Mouse (Mus musculus) mature B cell (primary cell): ENCODE measurements around the gene Fam171a1.

Experiments
- in situ Hi-C: fragments of 300-500 bp; cut with MboI; formaldehyde crosslinking; loops from 2 replicates; pipeline ENCODE4 v1.14.3; 2019

The Fam171a1 gene

GRCm38 (mm10) chr2:3138308-3138707 is 24.3 kb downstream of the Fam171a1 start:
- in situ Hi-C loops: no loop called here

GRCm38 (mm10) chr2:3139065-3139464 is 25.0 kb downstream of the Fam171a1 start:
- in situ Hi-C loops: no loop called here

DNA sequence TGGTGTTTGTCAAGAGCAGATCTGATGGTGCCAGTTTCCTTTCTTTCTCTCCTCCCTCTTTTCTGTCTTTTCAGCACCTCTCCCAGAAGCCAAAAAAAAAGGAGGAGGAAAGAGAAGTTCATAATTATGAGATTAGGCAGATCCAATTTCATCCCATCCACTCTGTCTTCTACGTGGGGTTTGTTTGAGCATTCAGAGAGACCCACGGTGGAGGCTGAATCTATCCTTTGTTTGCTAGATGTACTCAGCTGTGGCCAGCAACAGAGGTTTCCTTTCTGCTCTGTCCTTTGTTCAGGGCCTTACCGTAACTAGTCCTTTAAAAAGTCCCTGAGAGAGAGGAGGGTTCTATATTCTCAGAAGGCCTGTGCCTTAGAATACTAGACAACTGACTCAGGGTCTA is 25.6 kb downstream of the Fam171a1 start:
- in situ Hi-C loops: no loop called here

GRCm38 (mm10) chr2:3140585-3140984 is 26.6 kb downstream of the Fam171a1 start:
- in situ Hi-C loops: no loop called here

DNA sequence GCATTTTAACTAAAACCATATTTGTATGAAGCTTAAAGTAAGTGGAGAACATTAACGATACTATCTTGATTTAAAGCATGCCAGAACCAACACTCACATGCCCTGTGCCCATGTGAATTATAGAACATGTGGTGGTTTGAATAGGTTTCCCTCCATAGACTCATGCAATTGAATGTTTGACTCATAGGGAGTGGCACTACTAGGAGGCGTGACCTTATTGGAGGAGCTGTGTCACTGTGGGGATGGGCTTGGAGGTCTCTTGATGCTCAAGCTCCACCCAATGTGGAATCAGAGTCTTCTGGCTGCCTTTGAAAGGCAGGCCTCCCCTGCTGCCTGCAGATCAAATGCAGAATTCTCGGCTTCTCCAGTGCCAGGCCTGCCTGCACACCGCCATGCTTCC is 27.8 kb downstream of the Fam171a1 start:
- in situ Hi-C loops: no loop called here

GRCm38 (mm10) chr2:3144291-3144690 is 30.3 kb downstream of the Fam171a1 start:
- in situ Hi-C loops: no loop called here

- in situ Hi-C loops: no loop called here
Observed at GRCm38 (mm10) chr2:3147550-3148157, 33.6 kb downstream of the Fam171a1 start.

DNA sequence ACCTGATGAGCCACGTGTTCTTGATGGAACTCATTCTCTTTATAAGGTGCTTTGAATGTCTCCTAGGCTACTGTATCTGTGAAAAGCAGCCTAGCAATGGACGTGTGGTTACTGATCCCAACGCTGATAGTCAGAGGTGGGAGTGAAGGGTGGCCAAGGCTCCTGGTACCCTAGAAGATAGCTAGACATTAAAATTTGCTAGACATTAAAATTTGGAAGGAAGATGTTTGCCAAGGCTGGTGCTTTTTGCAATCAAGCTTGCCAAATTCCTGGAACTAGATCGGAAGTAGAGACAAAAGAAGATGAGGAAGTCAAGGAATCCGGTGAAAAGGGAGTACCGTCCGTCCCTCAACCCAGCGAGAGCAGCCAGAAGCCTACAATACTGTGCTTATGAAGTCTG is 34.7 kb downstream of the Fam171a1 start:
- in situ Hi-C loops: no loop called here

GRCm38 (mm10) chr2:3150324-3150723 is 36.3 kb downstream of the Fam171a1 start:
- in situ Hi-C loops: no loop called here

DNA sequence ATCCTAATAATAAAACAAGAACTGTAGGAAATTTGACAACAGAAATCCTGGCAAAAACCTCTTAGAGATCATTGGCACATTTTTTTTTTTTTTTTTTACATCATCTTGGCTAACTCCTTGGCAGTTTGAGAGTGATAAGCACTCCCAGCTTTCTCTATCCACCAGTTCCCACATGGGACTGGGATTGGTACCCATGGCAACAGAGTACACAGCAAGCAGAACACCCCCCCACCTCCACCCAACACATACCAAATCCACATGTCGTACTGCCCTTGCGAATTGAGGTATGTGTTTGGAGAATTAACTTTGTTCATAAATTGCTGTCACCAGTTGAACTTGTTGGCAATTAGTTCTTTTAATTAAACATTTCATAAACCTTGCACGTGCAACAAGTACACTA is 37.3 kb downstream of the Fam171a1 start:
- in situ Hi-C loops: no loop called here

GRCm38 (mm10) chr2:3154091-3154665 is 40.2 kb downstream of the Fam171a1 start:
- in situ Hi-C loops: no loop called here

DNA sequence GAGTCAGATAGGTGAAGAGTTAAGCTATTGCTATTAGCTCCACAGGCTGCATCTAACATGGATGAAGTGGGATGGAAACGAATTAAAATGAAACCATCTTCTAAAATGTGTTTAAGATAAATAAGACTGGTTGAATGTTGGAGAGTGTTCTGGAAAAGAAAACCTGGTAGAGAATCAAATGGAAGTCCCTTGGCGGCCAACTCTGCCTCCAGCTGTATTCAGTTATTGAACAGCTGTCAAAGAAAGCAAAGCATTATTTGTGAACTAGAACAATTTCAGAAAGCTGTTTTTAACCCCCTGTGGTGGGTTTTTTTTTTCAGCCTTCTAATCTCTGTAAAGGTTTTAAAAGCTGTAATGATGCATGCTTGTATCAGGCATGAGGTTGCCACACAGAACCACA is 41.0 kb downstream of the Fam171a1 start:
- in situ Hi-C loops: no loop called here

DNA sequence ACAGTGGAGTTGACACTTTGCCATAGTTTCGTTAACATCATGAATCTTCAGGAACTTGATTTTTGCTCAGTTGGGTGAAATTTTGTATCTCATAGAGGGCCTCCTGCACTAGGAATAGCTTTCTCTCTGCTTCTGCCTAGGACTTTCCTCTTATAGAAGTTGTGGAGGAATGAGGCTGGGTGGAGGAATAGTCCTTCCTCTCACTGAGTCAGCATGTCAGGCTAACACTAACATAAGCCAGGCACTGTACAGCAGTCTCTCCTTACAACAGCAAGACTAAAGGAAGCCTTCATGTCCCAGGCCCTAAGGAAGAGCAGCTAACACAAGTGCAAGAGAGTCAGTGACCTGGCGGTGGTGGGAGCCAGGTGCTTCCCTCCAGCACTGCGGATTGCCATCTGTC is 43.0 kb downstream of the Fam171a1 start:
- in situ Hi-C loops: no loop called here

DNA sequence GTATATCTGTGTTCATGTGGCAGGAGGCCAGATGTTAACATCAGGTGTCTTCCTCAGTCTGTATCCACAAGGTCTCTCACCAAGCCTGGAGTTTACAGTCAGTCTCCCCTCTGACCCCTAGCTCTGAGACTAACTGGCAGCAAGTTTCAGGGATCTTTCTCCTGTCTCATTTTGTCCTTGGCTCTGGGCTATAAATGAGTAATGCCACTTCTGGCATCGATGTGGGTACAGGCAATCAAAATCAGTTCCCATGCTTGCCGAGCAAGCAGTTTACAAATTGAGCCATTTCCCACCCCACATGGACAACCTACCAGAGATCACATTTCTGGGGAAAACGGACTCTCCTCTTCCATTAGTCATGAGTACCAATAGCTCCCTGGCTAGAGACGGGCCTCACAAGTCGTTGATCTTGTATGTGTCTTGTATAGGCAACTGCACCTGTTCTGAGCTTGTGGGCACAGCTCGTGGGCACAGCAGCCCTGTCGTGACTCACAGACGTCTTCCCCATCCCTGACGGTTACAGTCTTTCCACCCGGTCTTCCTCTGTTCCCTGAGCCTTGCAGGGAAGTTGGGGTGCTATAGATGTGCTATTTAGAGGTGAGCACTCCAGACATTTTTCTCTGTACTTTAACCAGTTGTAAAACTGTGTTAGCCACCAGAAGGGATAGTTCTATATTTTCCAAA is 43.8 kb downstream of the Fam171a1 start:
- in situ Hi-C loops: no loop called here

- in situ Hi-C loops: no loop called here
Observed at GRCm38 (mm10) chr2:3158682-3159412, 44.8 kb downstream of the Fam171a1 start.

GRCm38 (mm10) chr2:3161578-3161977 is 47.6 kb downstream of the Fam171a1 start:
- in situ Hi-C loops: no loop called here

- in situ Hi-C loops: no loop called here
Observed at GRCm38 (mm10) chr2:3163501-3164076, 49.6 kb downstream of the Fam171a1 start.

- in situ Hi-C loops: no loop called here
Observed at GRCm38 (mm10) chr2:3165037-3165600, 51.1 kb downstream of the Fam171a1 start.

DNA sequence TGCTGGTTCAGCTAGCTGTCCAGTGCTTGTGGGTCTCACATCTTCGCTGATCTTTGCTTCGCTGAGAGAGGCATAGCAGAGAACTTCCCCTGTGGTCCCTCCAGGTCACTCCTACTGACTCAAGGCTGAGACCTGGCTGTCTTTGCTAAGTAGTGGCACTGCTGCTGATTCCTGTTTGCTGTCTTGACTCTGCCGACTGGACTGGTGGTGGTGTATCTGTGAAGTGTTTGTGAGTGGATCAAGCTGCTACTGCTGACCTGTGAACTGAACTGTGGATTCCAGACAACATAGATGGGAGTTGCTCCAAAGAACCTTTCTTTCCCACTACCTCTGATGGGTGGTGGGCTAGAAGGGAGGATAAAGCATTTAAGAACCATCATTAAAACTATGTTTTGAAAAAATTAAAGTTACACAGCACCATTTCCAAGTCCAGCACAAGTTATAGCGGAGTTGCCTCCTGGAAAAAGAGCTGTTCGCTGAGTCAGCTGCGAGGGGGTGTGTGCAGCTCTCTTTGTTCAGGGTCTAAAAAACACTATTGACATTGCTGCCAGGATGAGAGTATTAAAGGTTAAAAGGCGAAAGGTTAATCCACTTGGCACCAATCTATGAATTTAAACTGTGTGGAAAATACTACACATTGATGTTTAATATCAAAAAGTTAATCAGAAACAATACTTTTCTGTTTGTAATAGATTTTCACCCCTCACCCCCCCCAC is 52.0 kb downstream of the Fam171a1 start:
- in situ Hi-C loops: no loop called here

- in situ Hi-C loops: no loop called here
Observed at GRCm38 (mm10) chr2:3168719-3169402, 54.8 kb downstream of the Fam171a1 start.

GRCm38 (mm10) chr2:3169403-3169747 is 55.4 kb downstream of the Fam171a1 start:
- in situ Hi-C loops: no loop called here
